Mouse (Mus musculus) liver, embryonic 13.5 days (tissue): ENCODE data around the gene Hacd3. TPM values are rescaled to one million over a fixed set of nuclear protein-coding genes. Genes with fewer than 3 reads are reported as not detected.

Experiments
- ATAC-seq: fragments of 200-750 bp; cut with Nextera tagmentation; 2 replicates; pipeline ENCODE4 v1.8.0; 2017; ENCODE audit warnings: low read depth, mild to moderate bottlenecking, moderate number of reproducible peaks, moderate library complexity
- DNase-seq: peaks from one replicate; pipeline ENCODE4 v3.0.0; 2022
- H3K27ac ChIP-seq: fragments of 300-500 bp; sonication (generic); 2 replicates; pipeline ENCODE4 v1.5.1; 2015; ENCODE audit warnings: moderate library complexity, mild to moderate bottlenecking, inconsistent platforms
- H3K27me3 ChIP-seq: fragments of 300-500 bp; sonication (generic); 2 replicates; pipeline ENCODE4 v1.6.1; 2015; ENCODE audit warnings: mild to moderate bottlenecking, inconsistent platforms
- H3K36me3 ChIP-seq: fragments of 300-500 bp; sonication (generic); 2 replicates; pipeline ENCODE4 v1.6.1; 2015; ENCODE audit warnings: mild to moderate bottlenecking, inconsistent platforms
- H3K4me1 ChIP-seq: fragments of 300-500 bp; sonication (generic); replicated peaks from 2 replicates; pipeline ENCODE4 v1.6.1; 2015; ENCODE audit warnings: inconsistent platforms
- H3K4me2 ChIP-seq: fragments of 300-500 bp; sonication (generic); 2 replicates; pipeline ENCODE4 v1.6.1; 2015; ENCODE audit warnings: inconsistent platforms, mild to moderate bottlenecking, moderate library complexity
- H3K4me3 ChIP-seq: fragments of 300-500 bp; sonication (generic); replicated peaks from 2 replicates; pipeline ENCODE4 v1.5.1; 2015; ENCODE audit warnings: mild to moderate bottlenecking, inconsistent platforms
- H3K9ac ChIP-seq: fragments of 300-500 bp; sonication (generic); 2 replicates; pipeline ENCODE4 v1.6.1; 2015; ENCODE audit warnings: mild to moderate bottlenecking, inconsistent platforms
- H3K9me3 ChIP-seq: fragments of 300-500 bp; sonication (generic); replicated peaks from 2 replicates; pipeline ENCODE4 v1.6.1; 2016; ENCODE audit warnings: inconsistent platforms
- WGBS: fragments of 180-500 bp; shearing (Covaris S2); methylation state at CpG from one replicate; pipeline ENCODE4 v1.1.7; 2015; ENCODE audit not compliant: insufficient replicate concordance; 5-methylcytosine and 5-hydroxymethylcytosine counted together
- microRNA-seq: library from miRNA; unstranded; fragments of <30 nt; microRNA quantifications from one replicate; pipeline ENCODE4, GENCODE M21; 2016
- polyA plus RNA-seq: library from polyadenylated mRNA; unstranded; fragments of >200 nt; fragmentation: Nextera tagmentation; extraction: Ambion mirVana; gene quantifications from 2 replicates; pipeline ENCODE4 v1.2.1, GENCODE M21; 2015

Hacd3 gene
- polyA plus RNA-seq, 1 experiment from 2014 or later = 55.7 TPM

GRCm38 (mm10) chr9:64943997-64944396, 77.5 kb downstream of the Hacd3 start:
- DNase-seq = no peak
- no peak overlapping the region for H3K4me2 ChIP-seq

GRCm38 (mm10) chr9:64941650-64942049, 79.8 kb downstream of the Hacd3 start:
- H3K9me3 ChIP-seq = no peaks in the 10 kb centered on the region
- H3K27me3 ChIP-seq = peaks cover 28% of the 10 kb centered on the region
- DNase-seq (no peak), ATAC-seq (no peak)
- no peaks in the 10 kb centered on the region for H3K36me3 ChIP-seq
- H3K9ac ChIP-seq = no peak overlapping the region
- WGBS = 76% methylated on average over 4 of the region's 4 CpGs
- no peak overlapping the region for H3K4me2 ChIP-seq
- H3K4me1 ChIP-seq = peaks cover 50% of the 10 kb centered on the region
- H3K27ac ChIP-seq = no peak overlapping the region
- H3K4me3 ChIP-seq = no peak overlapping the region

More at GRCm38 (mm10) chr9:64943997-64944396, 77.5 kb downstream of the Hacd3 start:
- peaks cover 42% of the 10 kb centered on the region for H3K27me3 ChIP-seq
- H3K9ac ChIP-seq = no peak overlapping the region
- H3K4me3 ChIP-seq = no peak overlapping the region
- H3K36me3 ChIP-seq = no peaks in the 10 kb centered on the region
- H3K27ac ChIP-seq = no peak overlapping the region
- ATAC-seq = no peak
- WGBS = 47% methylated on average over 11 of the region's 11 CpGs
- H3K9me3 ChIP-seq = no peaks in the 10 kb centered on the region
- peaks cover 37% of the 10 kb centered on the region for H3K4me1 ChIP-seq

- Histone ChIP-seq H3K36me3 (no peaks in the 10 kb centered on the region), H3K4me2 (no peak overlapping the region)
Observed at GRCm38 (mm10) chr9:64940731-64941346, 80.7 kb downstream of the Hacd3 start.

GRCm38 (mm10) chr9:64939790-64940189, 81.7 kb downstream of the Hacd3 start:
- no peak overlapping the region for H3K4me3 ChIP-seq
- DNase-seq (no peak), ATAC-seq (no peak)
- no peaks in the 10 kb centered on the region for H3K9me3 ChIP-seq
- no peak overlapping the region for H3K9ac ChIP-seq
- no peaks in the 10 kb centered on the region for H3K36me3 ChIP-seq
- H3K4me2 ChIP-seq = no peak overlapping the region
- 59% methylated on average over 2 of the region's 2 CpGs for WGBS
- peaks cover 20% of the 10 kb centered on the region for H3K27me3 ChIP-seq
- peaks cover 56% of the 10 kb centered on the region for H3K4me1 ChIP-seq
- H3K27ac ChIP-seq = no peak overlapping the region

More at GRCm38 (mm10) chr9:64940731-64941346, 80.7 kb downstream of the Hacd3 start:
- Histone ChIP-seq H3K9me3 (no peaks in the 10 kb centered on the region), H3K9ac (no peak overlapping the region), H3K4me1 (peaks cover 49% of the 10 kb centered on the region), H3K27me3 (peaks cover 28% of the 10 kb centered on the region), H3K4me3 (no peak overlapping the region), H3K27ac (no peak overlapping the region)
- DNase-seq (no peak), ATAC-seq (no peak)
- WGBS = 73% methylated on average over 11 of the region's 11 CpGs

GRCm38 (mm10) chr9:64939281-64939680, 82.2 kb downstream of the Hacd3 start:
- peak overlapping the region; percentile 78 for H3K27ac ChIP-seq
- H3K4me2 ChIP-seq = peak overlapping the region; percentile 63
- H3K4me3 ChIP-seq = peak overlapping the region; percentile 27

GRCm38 (mm10) chr9:64938535-64938934, 83.0 kb downstream of the Hacd3 start:
- H3K9ac ChIP-seq = peak overlapping the region; percentile 64
- H3K27ac ChIP-seq = peak overlapping the region; percentile 78
- H3K27me3 ChIP-seq = peaks cover 10% of the 10 kb centered on the region; the same call in 1 of the 2 replicates
- H3K4me3 ChIP-seq = peak overlapping the region; percentile 27
- no peaks in the 10 kb centered on the region for H3K36me3 ChIP-seq
- ATAC-seq (peak; percentile 65), DNase-seq (peak; percentile 56)
- H3K4me2 ChIP-seq = peak overlapping the region; percentile 63
- H3K4me1 ChIP-seq = peaks cover 67% of the 10 kb centered on the region
- no peaks in the 10 kb centered on the region for H3K9me3 ChIP-seq
- 9% methylated on average over 5 of the region's 5 CpGs for WGBS

More at GRCm38 (mm10) chr9:64939281-64939680, 82.2 kb downstream of the Hacd3 start:
- H3K36me3 ChIP-seq = no peaks in the 10 kb centered on the region
- H3K9ac ChIP-seq = peak overlapping the region; percentile 64
- H3K4me1 ChIP-seq = peaks cover 59% of the 10 kb centered on the region
- peaks cover 15% of the 10 kb centered on the region for H3K27me3 ChIP-seq
- 29% methylated on average over 4 of the region's 4 CpGs for WGBS
- no peaks in the 10 kb centered on the region for H3K9me3 ChIP-seq
- no peak for DNase-seq
- no peak for ATAC-seq

- ATAC-seq (no peak), DNase-seq (no peak)
- WGBS = 54% methylated on average over 5 of the region's 5 CpGs
- Histone ChIP-seq H3K4me2 (no peak overlapping the region), H3K9me3 (no peaks in the 10 kb centered on the region), H3K9ac (no peak overlapping the region), H3K36me3 (no peaks in the 10 kb centered on the region), H3K4me3 (no peak overlapping the region), H3K4me1 (peaks cover 77% of the 10 kb centered on the region), H3K27ac (no peak overlapping the region), H3K27me3 (peaks cover 4% of the 10 kb centered on the region; the same call in 1 of the 2 replicates)
Observed at GRCm38 (mm10) chr9:64937491-64937890, 84.0 kb downstream of the Hacd3 start.

Small RNA genes within 50 kb of the gene (microRNA-seq; reads per million reads assigned to microRNA genes)
- gene Gm25640 = not detected

Other genes starting within 250 kb of the Hacd3 start
- gene Dennd4a, start 210.4 kb downstream of the Hacd3 start, polyA plus RNA-seq = 24.1 and 27.0 TPM in 2 replicates
- 0.06 and 0.08 TPM in 2 replicates for gene Slc24a1, start 70.1 kb downstream of the Hacd3 start, polyA plus RNA-seq
- gene Ints14, start 60.8 kb downstream of the Hacd3 start, polyA plus RNA-seq = 29.9 and 34.9 TPM in 2 replicates
- gene Dpp8, start 10.7 kb upstream of the Hacd3 start, polyA plus RNA-seq = 16.3 and 21.2 TPM in 2 replicates
- 3.8 and 4.6 TPM in 2 replicates for gene Igdcc4, start 79.8 kb upstream of the Hacd3 start, polyA plus RNA-seq
- gene Igdcc3, start 119.5 kb upstream of the Hacd3 start, polyA plus RNA-seq = 0.15 TPM in 2 replicates
- gene Parp16, start 173.7 kb upstream of the Hacd3 start, polyA plus RNA-seq = 8.2 and 9.2 TPM in 2 replicates
- 0.05 and 0.08 TPM in 2 replicates for gene Cilp, start 243.5 kb upstream of the Hacd3 start, polyA plus RNA-seq